Mouse (Mus musculus) lung, embryonic 14.5 days (tissue): ENCODE measurements around the gene Vwa8. TPM values are rescaled to one million over a fixed set of nuclear protein-coding genes. Genes with fewer than 3 reads are reported as not detected.

Experiments used
- ATAC-seq: fragments of 200-750 bp; cut with Nextera tagmentation; 2 replicates; pipeline ENCODE4 v1.8.0; 2017; ENCODE audit warnings: mild to moderate bottlenecking, moderate TSS enrichment, moderate library complexity; ENCODE audit not compliant: insufficient read depth
- DNase-seq: peaks from one replicate; pipeline ENCODE4 v3.0.0-alpha.2; 2015
- H3K27ac ChIP-seq: fragments of 300-500 bp; sonication (generic); 2 replicates; pipeline ENCODE4 v1.5.1; 2014; ENCODE audit warnings: low read depth, mild to moderate bottlenecking, moderate library complexity
- H3K27me3 ChIP-seq: fragments of 300-500 bp; sonication (generic); 2 replicates; pipeline ENCODE4 v1.6.1; 2014; ENCODE audit warnings: low read length, control low read depth; ENCODE audit not compliant: insufficient read depth
- H3K36me3 ChIP-seq: fragments of 300-500 bp; sonication (generic); 2 replicates; pipeline ENCODE4 v1.6.1; 2014; ENCODE audit warnings: control low read depth; ENCODE audit not compliant: insufficient read depth
- H3K4me1 ChIP-seq: fragments of 300-500 bp; sonication (generic); 2 replicates; pipeline ENCODE4 v1.6.1; 2014; ENCODE audit warnings: antibody characterized with exemption, control low read depth; ENCODE audit not compliant: insufficient read depth
- H3K4me2 ChIP-seq: fragments of 300-500 bp; sonication (generic); 2 replicates; pipeline ENCODE4 v1.6.1; 2014; ENCODE audit warnings: mild to moderate bottlenecking
- H3K4me3 ChIP-seq: fragments of 300-500 bp; sonication (generic); 2 replicates; pipeline ENCODE4 v1.5.1; 2014; ENCODE audit warnings: low read depth, low read length
- H3K9ac ChIP-seq: fragments of 300-500 bp; sonication (generic); 2 replicates; pipeline ENCODE4 v1.6.1; 2014
- H3K9me3 ChIP-seq: fragments of 300-500 bp; sonication (generic); 2 replicates; pipeline ENCODE4 v1.6.1; 2016; ENCODE audit warnings: low read depth, low read length, control low read depth
- CTCF ChIP-seq: IDR thresholded peaks from 2 replicates; pipeline ENCODE4 v1.5.1; 2016; ENCODE audit warnings: antibody characterized with exemption, low read depth
- whole genome bisulfite sequencing: fragments of 180-500 bp; shearing (Covaris S2); extraction: QIAGEN DNeasy Blood & Tissue Kit; methylation state at CpG from one replicate; pipeline ENCODE4 v1.1.7; 2014; 5-methylcytosine and 5-hydroxymethylcytosine counted together
- polyA plus RNA-seq: library from polyadenylated mRNA; unstranded; fragments of >200 nt; fragmentation: Nextera tagmentation; extraction: Ambion mirVana; gene quantifications from 2 replicates; pipeline ENCODE4 v1.2.1, GENCODE M21; 2014

Vwa8 gene
- polyA plus RNA-seq, 1 experiment from 2014 or later, result 12.5 TPM

DNA sequence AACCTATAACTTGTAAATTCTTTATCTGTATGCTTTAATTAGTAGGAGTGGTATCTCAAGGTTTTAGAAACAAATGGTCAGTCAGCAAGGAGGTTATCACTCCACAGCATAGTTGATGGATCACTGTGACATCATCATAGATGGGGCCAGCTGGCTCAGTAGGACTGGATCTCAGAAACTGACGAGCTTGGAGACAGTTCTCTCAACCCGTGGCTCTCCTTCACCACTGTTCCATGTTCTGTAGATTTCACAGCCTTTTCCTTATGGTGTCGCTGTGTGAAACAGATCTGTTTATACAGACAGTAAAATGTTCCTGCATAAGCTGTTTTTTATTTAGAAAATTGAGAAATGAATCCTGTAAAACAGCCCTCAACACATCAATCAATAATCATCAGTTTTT, 2.5 kb downstream of the Vwa8 start:
- TF ChIP-seq CTCF, result no peak
- no peaks in the 10 kb centered on the region for H3K9me3 ChIP-seq
- no peak overlapping the region for H3K27ac ChIP-seq
- WGBS, result 26% methylated on average over 3 of the region's 3 CpGs
- no peaks in the 10 kb centered on the region for H3K36me3 ChIP-seq
- 0 out of 2 replicates have a peak, but pooled peaks cover 2% of the 10 kb centered on the region for H3K4me1 ChIP-seq
- ATAC-seq (no peak), DNase-seq (no peak)
- H3K27me3 ChIP-seq, result no peaks in the 10 kb centered on the region
- no peak overlapping the region for H3K4me2 ChIP-seq
- H3K9ac ChIP-seq, result no peak overlapping the region
- no peak overlapping the region for H3K4me3 ChIP-seq

DNA sequence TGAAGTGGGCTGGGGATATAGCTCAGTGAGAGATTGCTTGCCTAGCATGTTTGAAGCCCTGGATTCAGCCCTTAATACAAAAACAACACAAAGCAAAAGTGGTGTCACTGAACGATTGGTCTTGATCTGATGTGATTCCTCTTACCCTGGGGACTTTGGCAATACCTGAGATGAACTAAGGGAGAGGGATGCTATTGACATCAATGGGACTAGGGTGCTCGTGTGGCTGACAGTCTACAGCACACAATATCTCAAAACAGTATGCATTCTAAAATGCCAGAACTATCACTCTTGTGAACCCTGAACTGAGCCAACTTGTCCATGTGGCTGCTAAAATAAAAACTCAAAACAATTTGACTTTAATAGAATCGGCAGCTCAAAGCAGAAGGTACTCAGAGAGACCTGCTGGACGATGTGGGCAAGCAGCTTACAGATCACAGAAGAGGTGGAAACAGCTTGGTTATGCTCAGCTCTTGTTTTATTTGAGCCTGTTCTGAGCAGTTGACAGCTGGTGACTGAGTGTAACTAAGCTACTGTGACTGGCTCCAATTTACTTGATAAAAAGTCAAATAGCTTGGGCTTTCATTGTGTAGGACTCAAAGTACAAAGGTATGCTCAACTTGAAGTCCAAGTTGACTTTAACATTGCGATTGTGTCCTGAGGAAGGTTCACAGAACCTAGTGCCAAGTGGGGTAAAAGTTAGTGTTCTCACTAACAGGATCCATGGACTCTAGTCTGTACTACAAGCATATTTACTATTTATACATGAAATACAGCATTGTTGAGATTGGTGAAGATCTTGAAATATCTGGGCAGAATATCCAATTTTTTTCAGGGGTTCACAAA, 3.8 kb downstream of the Vwa8 start:
- WGBS, result 74% methylated on average over 5 of the region's 5 CpGs
- no peak overlapping the region for H3K27ac ChIP-seq
- H3K9me3 ChIP-seq, result no peaks in the 10 kb centered on the region
- DNase-seq, result no peak
- H3K9ac ChIP-seq, result no peak overlapping the region
- no peak for TF ChIP-seq CTCF
- no peak overlapping the region for H3K4me2 ChIP-seq
- no peak for ATAC-seq
- no peaks in the 10 kb centered on the region for H3K27me3 ChIP-seq
- H3K36me3 ChIP-seq, result no peaks in the 10 kb centered on the region
- H3K4me3 ChIP-seq, result no peak overlapping the region
- H3K4me1 ChIP-seq, result 0 out of 2 replicates have a peak, but pooled peaks cover 2% of the 10 kb centered on the region

DNA sequence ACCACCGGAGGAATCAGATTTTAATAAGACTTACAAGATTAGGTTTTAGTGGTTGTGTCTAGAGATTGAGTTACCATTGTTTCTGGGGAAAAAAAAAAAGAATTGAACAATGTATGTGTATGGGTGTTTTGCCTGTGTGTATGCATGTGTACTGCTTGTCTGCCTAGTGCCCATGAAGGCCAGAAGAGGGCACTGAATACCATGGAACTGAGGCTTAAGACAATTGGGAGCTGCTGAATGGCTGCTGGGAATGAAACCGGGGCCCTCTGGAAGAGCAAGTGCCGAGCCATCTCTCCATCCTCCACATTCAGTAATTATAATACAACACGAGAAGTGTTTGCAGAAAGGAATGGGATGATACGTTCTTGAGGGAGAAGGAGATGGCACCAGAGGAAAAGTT, 12.3 kb downstream of the Vwa8 start:
- H3K4me3 ChIP-seq, result no peak overlapping the region
- WGBS, result 93% methylated on average over 5 of the region's 5 CpGs

DNA sequence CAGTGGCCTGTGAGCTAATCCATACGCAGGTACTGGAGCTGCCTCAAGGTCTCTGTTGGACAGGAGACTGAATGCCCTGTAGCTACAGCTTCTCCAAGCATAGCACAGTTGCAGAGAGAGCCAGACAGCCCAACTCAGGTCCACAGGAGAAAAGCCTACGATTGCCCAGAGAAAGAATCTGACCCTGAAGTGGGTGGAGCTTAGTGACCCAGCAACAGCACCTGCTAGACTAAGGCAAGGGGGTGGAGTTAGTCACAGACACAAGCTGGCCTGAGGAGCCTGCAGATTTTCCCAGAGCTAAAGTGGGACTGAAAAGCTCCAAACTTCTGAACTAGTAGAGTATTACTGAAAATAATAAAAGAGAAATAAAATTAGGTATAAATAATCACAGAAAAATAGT, 21.2 kb downstream of the Vwa8 start:
- DNase-seq (no peak), ATAC-seq (no peak)
- Histone ChIP-seq H3K4me3 (no peak overlapping the region), H3K9me3 (no peaks in the 10 kb centered on the region), H3K9ac (no peak overlapping the region), H3K27ac (no peak overlapping the region), H3K27me3 (no peaks in the 10 kb centered on the region), H3K4me2 (no peak overlapping the region), H3K36me3 (no peaks in the 10 kb centered on the region), H3K4me1 (no peaks in the 10 kb centered on the region)
- TF ChIP-seq CTCF, result no peak
- 47% methylated on average over 2 of the region's 2 CpGs for WGBS

More for the DNA sequence above, 12.3 kb downstream of the Vwa8 start:
- H3K36me3 ChIP-seq, result no peaks in the 10 kb centered on the region
- 0 out of 2 replicates have a peak, but pooled peaks have one; percentile 18 for TF ChIP-seq CTCF
- H3K4me2 ChIP-seq, result no peak overlapping the region
- ATAC-seq (no peak), DNase-seq (no peak)
- no peaks in the 10 kb centered on the region for H3K4me1 ChIP-seq
- H3K9me3 ChIP-seq, result no peaks in the 10 kb centered on the region
- H3K27ac ChIP-seq, result no peak overlapping the region
- H3K27me3 ChIP-seq, result no peaks in the 10 kb centered on the region
- no peak overlapping the region for H3K9ac ChIP-seq

DNA sequence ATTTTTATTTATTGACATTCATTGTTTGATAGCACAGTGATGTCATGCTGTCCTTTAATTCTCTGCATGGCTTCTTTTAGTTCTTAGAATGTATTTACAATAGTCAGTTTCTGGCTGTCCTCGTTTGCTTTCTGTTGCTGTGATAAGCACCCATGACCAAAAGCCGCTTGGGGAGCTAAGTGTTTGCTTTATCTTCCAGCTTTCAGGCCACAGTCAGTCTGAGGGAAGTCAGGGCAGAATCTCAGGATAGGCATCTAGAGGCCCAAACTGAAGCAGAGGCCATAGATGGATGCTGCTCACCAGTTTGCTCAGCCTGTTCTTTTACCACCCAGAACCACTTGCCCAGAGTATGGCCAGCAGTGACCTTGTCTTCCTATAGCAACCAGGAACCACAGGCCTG, 28.3 kb downstream of the Vwa8 start:
- ATAC-seq, result no peak
- WGBS, result 61% methylated on average over 2 of the region's 2 CpGs
- Histone ChIP-seq H3K27me3 (no peaks in the 10 kb centered on the region), H3K4me2 (no peak overlapping the region), H3K9ac (no peak overlapping the region), H3K9me3 (no peaks in the 10 kb centered on the region), H3K36me3 (no peaks in the 10 kb centered on the region), H3K4me3 (no peak overlapping the region), H3K27ac (no peak overlapping the region), H3K4me1 (0 out of 2 replicates have a peak, but pooled peaks cover 3% of the 10 kb centered on the region)
- TF ChIP-seq CTCF, result no peak
- no peak for DNase-seq

DNA sequence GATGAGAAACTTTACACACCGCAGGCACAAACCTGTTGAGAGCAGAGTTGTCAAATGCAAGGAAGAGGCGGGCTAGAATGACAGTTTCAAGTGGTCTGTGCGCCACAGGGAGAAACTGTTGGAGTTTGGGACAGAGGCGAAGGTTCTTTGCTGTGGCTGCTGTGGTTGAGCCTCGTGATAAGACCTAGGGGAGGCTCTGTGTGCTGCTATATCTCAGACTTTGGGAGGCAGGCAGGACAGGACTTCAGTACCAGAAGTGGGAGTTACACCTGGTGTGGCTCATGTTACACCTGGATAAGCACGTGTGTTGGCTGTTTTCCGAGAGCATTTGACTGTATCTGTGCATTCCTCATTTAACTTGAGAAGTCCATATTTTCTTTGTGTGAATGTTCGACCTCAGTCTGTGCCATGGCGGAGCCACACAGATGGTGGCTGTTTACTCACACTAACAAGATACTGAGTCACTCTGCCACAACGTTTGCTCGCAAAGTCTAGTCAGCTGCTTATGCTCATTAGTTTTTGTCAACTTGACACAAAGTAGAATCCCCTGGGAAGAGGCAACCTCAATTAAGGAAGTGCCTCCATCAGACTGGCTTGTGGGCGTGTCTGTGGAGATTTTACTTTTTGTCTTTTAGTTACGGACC, 29.7 kb downstream of the Vwa8 start:
- 0 out of 2 replicates have a peak, but pooled peaks cover 3% of the 10 kb centered on the region for H3K4me1 ChIP-seq
- no peak overlapping the region for H3K9ac ChIP-seq
- no peaks in the 10 kb centered on the region for H3K27me3 ChIP-seq
- no peaks in the 10 kb centered on the region for H3K9me3 ChIP-seq
- no peak for TF ChIP-seq CTCF
- 0 out of 2 replicates have a peak, but pooled peaks have one; percentile 24 for ATAC-seq
- H3K27ac ChIP-seq, result no peak overlapping the region
- no peak for DNase-seq
- no peaks in the 10 kb centered on the region for H3K36me3 ChIP-seq
- 54% methylated on average over 13 of the region's 13 CpGs for WGBS
- no peak overlapping the region for H3K4me3 ChIP-seq
- no peak overlapping the region for H3K4me2 ChIP-seq

DNA sequence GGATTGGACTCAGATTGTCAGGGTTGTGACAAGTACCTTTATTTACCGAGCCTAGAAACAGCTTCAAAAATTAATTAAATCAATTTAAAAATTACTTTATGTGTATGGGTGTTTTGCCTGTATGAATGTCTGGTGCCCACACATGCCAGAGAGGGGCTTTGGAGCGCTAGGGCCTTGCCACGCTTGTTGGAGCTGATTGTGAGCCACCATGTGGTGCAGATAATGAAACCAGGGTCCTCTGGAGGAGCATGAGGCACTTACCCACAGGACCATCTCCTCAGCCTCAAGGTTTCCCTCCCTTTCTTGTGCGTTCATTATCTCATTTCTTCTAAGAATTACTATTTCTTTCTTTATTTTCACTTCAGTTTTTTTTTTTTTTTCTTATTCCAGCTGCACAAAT, 32.0 kb downstream of the Vwa8 start:
- no peaks in the 10 kb centered on the region for H3K9me3 ChIP-seq
- no peak overlapping the region for H3K4me3 ChIP-seq
- 90% methylated on average over 4 of the region's 4 CpGs for WGBS
- no peaks in the 10 kb centered on the region for H3K36me3 ChIP-seq
- no peak overlapping the region for H3K4me2 ChIP-seq
- H3K9ac ChIP-seq, result no peak overlapping the region
- DNase-seq, result no peak
- no peak for ATAC-seq
- no peaks in the 10 kb centered on the region for H3K27me3 ChIP-seq
- no peak overlapping the region for H3K27ac ChIP-seq
- 0 out of 2 replicates have a peak, but pooled peaks cover 3% of the 10 kb centered on the region for H3K4me1 ChIP-seq
- no peak for TF ChIP-seq CTCF
